Mouse (Mus musculus) stomach, embryonic 14.5 days (tissue): ENCODE measurements around the gene H2al1k. TPM values are rescaled to one million over a fixed set of nuclear protein-coding genes. Genes with fewer than 3 reads are reported as not detected.
"Not testable (repeated sequence)": the region's sequence is repeated elsewhere in the genome, so short reads cannot be mapped to it uniquely, and the experiment has no call there.

Experiments used
- ATAC-seq: fragments of 200-750 bp; cut with Nextera tagmentation; 2 replicates; pipeline ENCODE4 v1.8.0; 2017; ENCODE audit warnings: low read depth, moderate TSS enrichment; ENCODE audit not compliant: insufficient number of reproducible peaks, insufficient read depth, low FRiP score
- H3K27ac ChIP-seq: fragments of 300-500 bp; sonication (generic); 2 replicates; pipeline ENCODE4 v1.5.1; 2014; ENCODE audit warnings: mild to moderate bottlenecking, low read length, moderate library complexity, mixed read lengths
- H3K27me3 ChIP-seq: fragments of 300-500 bp; sonication (generic); 2 replicates; pipeline ENCODE4 v1.6.1; 2014; ENCODE audit warnings: low read length, control low read depth, mixed read lengths; ENCODE audit not compliant: control insufficient read depth, insufficient read depth
- H3K36me3 ChIP-seq: fragments of 300-500 bp; sonication (generic); 2 replicates; pipeline ENCODE4 v1.6.1; 2014; ENCODE audit warnings: mild to moderate bottlenecking, control low read depth, low read length, moderate library complexity, mixed read lengths; ENCODE audit not compliant: control insufficient read depth, insufficient read depth
- H3K4me1 ChIP-seq: fragments of 300-500 bp; sonication (generic); 2 replicates; pipeline ENCODE4 v1.6.1; 2014; ENCODE audit warnings: low read length, control low read depth, mixed read lengths; ENCODE audit not compliant: control insufficient read depth, insufficient read depth
- H3K4me2 ChIP-seq: fragments of 300-500 bp; sonication (generic); replicated peaks from 2 replicates; pipeline ENCODE4 v1.6.1; 2014; ENCODE audit warnings: low read depth, low read length, control low read depth
- H3K4me3 ChIP-seq: fragments of 300-500 bp; sonication (generic); 2 replicates; pipeline ENCODE4 v1.5.1; 2014; ENCODE audit warnings: low read depth, low read length, control low read depth
- H3K9ac ChIP-seq: fragments of 300-500 bp; sonication (generic); replicated peaks from 2 replicates; pipeline ENCODE4 v1.6.1; 2014; ENCODE audit warnings: low read depth, mild to moderate bottlenecking, control low read depth, low read length, moderate library complexity, mixed read lengths
- H3K9me3 ChIP-seq: fragments of 300-500 bp; sonication (generic); 2 replicates; pipeline ENCODE4 v1.6.1; 2016; ENCODE audit warnings: low read depth, low read length, control low read depth; ENCODE audit not compliant: control insufficient read depth
- WGBS: fragments of 180-500 bp; shearing (Covaris S2); extraction: QIAGEN DNeasy Blood & Tissue Kit; methylation state at CpG from one replicate; pipeline ENCODE4 v1.1.7; 2014; 5-methylcytosine and 5-hydroxymethylcytosine counted together
- polyA plus RNA-seq: library from polyadenylated mRNA; unstranded; fragments of >200 nt; fragmentation: Nextera tagmentation; extraction: Ambion mirVana; gene quantifications from 2 replicates; pipeline ENCODE4 v1.2.1, GENCODE M21; 2014

Gene H2al1k
- not detected in 2 replicates for polyA plus RNA-seq

- not testable (repeated sequence) for H3K4me2 ChIP-seq, H3K9ac ChIP-seq, H3K4me1 ChIP-seq, H3K27me3 ChIP-seq, H3K27ac ChIP-seq, H3K36me3 ChIP-seq, H3K4me3 ChIP-seq, ATAC-seq, H3K9me3 ChIP-seq
- WGBS, result no CpG with 5 or more reads among the region's 2 CpGs
Observed at GRCm38 (mm10) chrX:9350327-9350726, at the start of gene H2al1k. Gene H2al1k, plus strand, starts transcription at chrX:9350627.

- Histone ChIP-seq H3K36me3 (no peaks in the 10 kb centered on the region), H3K27ac (no peak overlapping the region), H3K9ac (no peak overlapping the region), H3K4me1 (no peaks in the 10 kb centered on the region), H3K9me3 (no peaks in the 10 kb centered on the region), H3K4me2 (no peak overlapping the region), H3K4me3 (no peak overlapping the region), H3K27me3 (no peaks in the 10 kb centered on the region)
- no peak for ATAC-seq
- WGBS, result 81% methylated on average over 5 of the region's 5 CpGs
Observed at GRCm38 (mm10) chrX:9302791-9303190, 47.6 kb upstream of the H2al1k start.

- Histone ChIP-seq H3K4me3 (no peak overlapping the region), H3K27me3 (no peaks in the 10 kb centered on the region), H3K4me1 (no peaks in the 10 kb centered on the region), H3K27ac (no peak overlapping the region), H3K4me2 (no peak overlapping the region), H3K36me3 (no peaks in the 10 kb centered on the region), H3K9me3 (no peaks in the 10 kb centered on the region), H3K9ac (no peak overlapping the region)
- ATAC-seq, result no peak
- WGBS, result 55% methylated on average over 1 of the region's 1 CpGs
Observed at GRCm38 (mm10) chrX:9303455-9303854, 47.0 kb upstream of the H2al1k start.

GRCm38 (mm10) chrX:9316457-9316856 is 34.0 kb upstream of the H2al1k start:
- H3K27ac ChIP-seq, H3K27me3 ChIP-seq, ATAC-seq, H3K36me3 ChIP-seq, H3K9ac ChIP-seq, H3K4me2 ChIP-seq, H3K4me3 ChIP-seq, H3K4me1 ChIP-seq, H3K9me3 ChIP-seq: not testable (repeated sequence)

GRCm38 (mm10) chrX:9327954-9328353 is 22.5 kb upstream of the H2al1k start:
- WGBS, result 91% methylated on average over 25 of the region's 26 CpGs
- H3K4me2 ChIP-seq, H3K4me3 ChIP-seq, H3K9me3 ChIP-seq, H3K27ac ChIP-seq, H3K36me3 ChIP-seq, H3K27me3 ChIP-seq, ATAC-seq, H3K4me1 ChIP-seq, H3K9ac ChIP-seq: not testable (repeated sequence)

GRCm38 (mm10) chrX:9332366-9332962 is 18.0 kb upstream of the H2al1k start:
- not testable (repeated sequence) for H3K4me3 ChIP-seq, H3K27me3 ChIP-seq, H3K9me3 ChIP-seq, H3K36me3 ChIP-seq, H3K4me2 ChIP-seq, ATAC-seq, H3K27ac ChIP-seq, H3K4me1 ChIP-seq, H3K9ac ChIP-seq
- WGBS, result 86% methylated on average over 12 of the region's 12 CpGs

- WGBS, result 89% methylated on average over 1 of the region's 2 CpGs
Observed at GRCm38 (mm10) chrX:9333035-9333434, 17.4 kb upstream of the H2al1k start.

GRCm38 (mm10) chrX:9334996-9335395 is 15.4 kb upstream of the H2al1k start:
- H3K4me3 ChIP-seq, H3K36me3 ChIP-seq, H3K4me1 ChIP-seq, H3K27me3 ChIP-seq, H3K27ac ChIP-seq, H3K4me2 ChIP-seq, H3K9me3 ChIP-seq, ATAC-seq, H3K9ac ChIP-seq: not testable (repeated sequence)
- WGBS, result 70% methylated on average over 1 of the region's 1 CpGs

More at GRCm38 (mm10) chrX:9333035-9333434, 17.4 kb upstream of the H2al1k start:
- not testable (repeated sequence) for H3K27ac ChIP-seq, ATAC-seq, H3K27me3 ChIP-seq, H3K4me1 ChIP-seq, H3K9me3 ChIP-seq, H3K9ac ChIP-seq, H3K4me3 ChIP-seq, H3K4me2 ChIP-seq, H3K36me3 ChIP-seq

- not testable (repeated sequence) for H3K27me3 ChIP-seq, H3K4me1 ChIP-seq, H3K9me3 ChIP-seq, H3K36me3 ChIP-seq, H3K4me3 ChIP-seq, H3K4me2 ChIP-seq, H3K27ac ChIP-seq, H3K9ac ChIP-seq, ATAC-seq
- 49% methylated on average over 2 of the region's 2 CpGs for WGBS
Observed at GRCm38 (mm10) chrX:9374012-9374411, 23.6 kb downstream of the H2al1k start.
